Mouse (Mus musculus): ENCODE results near the gene Glra1. TPM values are rescaled to one million over a fixed set of nuclear protein-coding genes. Genes with fewer than 3 reads are reported as not detected.
"Not testable (repeated sequence)": the region's sequence is repeated elsewhere in the genome, so short reads cannot be mapped to it uniquely, and the experiment has no call there.

Gene Glra1
- 0.34 TPM in 2 replicates for polyA plus RNA-seq (2015; fragmentation: Nextera tagmentation; extraction: Ambion mirVana)

DNA sequence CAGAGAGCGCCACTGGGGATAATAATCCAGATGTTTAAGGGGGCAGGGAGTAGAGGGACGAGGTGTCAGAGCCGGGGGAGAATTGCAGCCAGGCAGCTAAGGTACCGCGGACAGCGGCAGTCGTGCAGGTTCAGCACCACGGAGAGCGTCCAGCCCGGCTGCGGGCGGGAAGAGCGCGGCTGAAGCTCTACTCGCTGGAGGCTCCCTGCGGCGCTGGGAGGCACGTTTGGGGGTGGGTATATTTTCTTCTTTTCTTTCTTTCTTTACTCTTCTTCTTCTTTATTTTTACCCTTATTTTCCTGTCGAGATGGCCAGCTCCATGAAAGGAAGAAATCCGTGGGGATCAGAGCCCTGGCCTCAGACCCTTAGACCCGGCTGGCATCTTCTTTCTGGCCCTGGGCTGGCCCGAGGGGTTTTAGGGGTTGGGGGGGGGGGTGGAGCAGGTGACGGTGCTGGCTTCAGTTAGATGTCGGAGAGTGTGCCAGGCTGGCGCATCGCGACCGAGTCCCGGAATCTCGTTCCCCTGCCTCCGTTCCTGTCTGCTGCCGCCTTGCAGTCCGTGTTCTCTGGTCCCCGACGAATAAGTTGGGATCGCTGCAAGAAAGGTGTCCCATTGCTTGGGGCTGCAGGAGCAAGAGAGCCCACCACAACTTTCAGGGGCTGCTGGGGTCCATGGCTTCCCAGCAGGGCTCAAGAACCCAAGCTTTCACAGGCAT is at the start of gene Glra1:
Glra1 (minus strand) TSS at position 391 of the 716 bp plus-strand sequence.
- peaks cover 15% of the 10 kb centered on the region; the same call in 1 of the 2 replicates for H3K4me1 ChIP-seq
- peak within 1 kb of the TSS; percentile 84 for H3K4me2 ChIP-seq
- peak within 1 kb of the TSS; percentile 44 for H3K9ac ChIP-seq
- H3K9me3 ChIP-seq: no peaks in the 10 kb centered on the region
- under 1% methylated on average over 36 of the region's 36 CpGs for WGBS
- H3K36me3 ChIP-seq (replicated peaks): no peaks in the 10 kb centered on the region
- H3K27ac ChIP-seq: no peak within 1 kb of the TSS
- peak within 1 kb of the TSS; percentile 54 for H3K4me3 ChIP-seq
- peaks cover 24% of the 10 kb centered on the region for H3K27me3 ChIP-seq (replicated peaks)
- ATAC-seq (replicated peaks): peak; percentile 83

DNA sequence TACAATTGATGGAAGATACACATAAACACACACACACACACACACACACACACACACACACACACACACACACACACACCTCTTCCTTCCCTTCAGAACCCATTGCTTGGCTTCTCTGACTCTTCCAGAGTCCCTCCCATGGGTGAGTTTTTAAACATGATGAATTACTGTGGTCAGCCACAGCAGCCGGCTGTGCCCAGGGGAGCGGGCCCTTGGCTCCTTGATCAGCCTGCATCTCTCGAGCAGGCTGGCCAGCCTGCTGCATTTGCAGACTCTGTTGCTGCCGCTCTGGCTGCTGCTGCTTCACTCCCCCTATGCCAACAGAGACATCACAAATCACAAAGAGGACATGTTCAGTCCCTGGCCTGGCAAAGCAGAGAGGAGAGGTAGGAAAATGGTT is 29.0 kb upstream of the Glra1 start:
- WGBS: 53% methylated on average over 4 of the region's 4 CpGs
- ATAC-seq (replicated peaks): no peak
- Histone ChIP-seq H3K36me3 (replicated peaks) (no peaks in the 10 kb centered on the region), H3K4me3 (no peak overlapping the region), H3K4me2 (no peak overlapping the region), H3K9me3 (no peaks in the 10 kb centered on the region), H3K9ac (no peak overlapping the region), H3K27me3 (replicated peaks) (no peaks in the 10 kb centered on the region), H3K4me1 (no peaks in the 10 kb centered on the region), H3K27ac (no peak overlapping the region)

DNA sequence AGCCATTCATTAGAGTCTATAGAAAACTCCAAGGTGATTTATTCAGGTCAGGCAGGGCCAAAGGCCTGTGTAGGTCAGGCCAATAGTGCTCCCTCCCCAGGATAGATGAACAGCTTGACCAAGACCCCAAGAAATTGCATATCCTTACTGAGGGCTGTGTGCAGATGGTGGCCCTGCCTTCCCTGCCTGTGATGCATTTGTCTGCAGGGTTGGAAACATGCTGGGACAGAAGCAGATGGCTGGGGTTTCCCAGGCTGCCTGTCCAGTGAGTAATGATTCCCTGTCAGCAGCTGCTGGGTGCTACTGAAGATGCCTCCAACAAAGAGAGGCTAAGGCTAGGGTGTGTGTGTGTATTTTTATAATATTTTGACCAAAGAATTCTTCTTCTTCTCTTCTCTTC is 25.9 kb upstream of the Glra1 start:
- Histone ChIP-seq H3K4me2 (no peak overlapping the region), H3K27ac (no peak overlapping the region), H3K4me1 (no peaks in the 10 kb centered on the region), H3K4me3 (no peak overlapping the region), H3K27me3 (replicated peaks) (no peaks in the 10 kb centered on the region), H3K9ac (no peak overlapping the region), H3K36me3 (replicated peaks) (no peaks in the 10 kb centered on the region), H3K9me3 (no peaks in the 10 kb centered on the region)
- ATAC-seq (replicated peaks): no peak

DNA sequence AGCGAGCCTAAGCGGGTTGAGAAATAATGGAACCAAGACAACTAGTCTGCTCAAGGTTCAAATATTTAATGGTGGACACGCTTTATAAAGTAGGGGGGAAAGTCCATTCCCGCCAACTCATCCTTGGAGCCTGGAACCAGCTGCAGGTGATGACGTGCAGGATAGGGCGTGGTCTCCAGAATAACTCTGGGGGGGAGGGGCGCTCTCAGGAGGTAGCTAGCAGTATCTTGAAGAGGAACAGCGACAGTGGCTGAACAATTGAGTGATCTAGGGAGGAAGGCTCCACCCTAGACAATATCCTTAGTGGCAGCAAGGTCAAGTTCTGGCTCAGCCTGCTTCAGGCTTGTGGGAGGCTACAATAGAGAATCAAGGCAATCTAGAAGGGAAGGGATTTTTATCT is 6.6 kb upstream of the Glra1 start:
- 75% methylated on average over 8 of the region's 8 CpGs for WGBS
- not testable (repeated sequence) for H3K27me3 ChIP-seq (replicated peaks); H3K9ac ChIP-seq; ATAC-seq (replicated peaks); H3K4me2 ChIP-seq; H3K4me1 ChIP-seq; H3K36me3 ChIP-seq (replicated peaks); H3K9me3 ChIP-seq; H3K27ac ChIP-seq; H3K4me3 ChIP-seq

DNA sequence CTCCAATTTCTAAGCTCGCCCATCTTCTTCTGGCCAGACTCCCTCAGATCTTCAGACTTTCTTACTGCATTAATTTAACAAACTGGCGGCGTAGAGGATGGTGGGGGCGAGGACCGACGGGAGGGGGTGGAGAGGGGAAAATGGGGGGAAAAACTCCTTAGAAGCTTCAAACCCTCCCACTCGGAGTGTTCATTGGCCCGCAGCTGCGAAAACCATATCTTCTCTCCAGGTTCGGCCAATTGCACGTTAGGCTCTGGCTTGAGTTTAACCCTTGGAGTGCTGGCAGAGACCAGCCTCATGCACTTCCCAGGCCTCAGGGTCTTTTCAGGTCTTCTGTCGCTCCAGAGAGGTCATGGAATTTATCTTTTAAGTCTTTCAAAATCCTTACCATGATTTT is 524 bp upstream of the Glra1 start:
- peak overlapping the region; percentile 54 for H3K4me3 ChIP-seq
- no peak overlapping the region for H3K27ac ChIP-seq
- H3K9ac ChIP-seq: peak overlapping the region; percentile 44; the same call in 1 of the 2 replicates
- 0 out of 2 replicates have a peak, but pooled peaks have one; percentile 65 for ATAC-seq (replicated peaks)
- H3K27me3 ChIP-seq (replicated peaks): peaks cover 20% of the 10 kb centered on the region
- H3K4me1 ChIP-seq: peaks cover 15% of the 10 kb centered on the region; the same call in 1 of the 2 replicates
- no peaks in the 10 kb centered on the region for H3K36me3 ChIP-seq (replicated peaks)
- under 1% methylated on average over 12 of the region's 12 CpGs for WGBS
- H3K9me3 ChIP-seq: no peaks in the 10 kb centered on the region
- peak overlapping the region; percentile 84 for H3K4me2 ChIP-seq

DNA sequence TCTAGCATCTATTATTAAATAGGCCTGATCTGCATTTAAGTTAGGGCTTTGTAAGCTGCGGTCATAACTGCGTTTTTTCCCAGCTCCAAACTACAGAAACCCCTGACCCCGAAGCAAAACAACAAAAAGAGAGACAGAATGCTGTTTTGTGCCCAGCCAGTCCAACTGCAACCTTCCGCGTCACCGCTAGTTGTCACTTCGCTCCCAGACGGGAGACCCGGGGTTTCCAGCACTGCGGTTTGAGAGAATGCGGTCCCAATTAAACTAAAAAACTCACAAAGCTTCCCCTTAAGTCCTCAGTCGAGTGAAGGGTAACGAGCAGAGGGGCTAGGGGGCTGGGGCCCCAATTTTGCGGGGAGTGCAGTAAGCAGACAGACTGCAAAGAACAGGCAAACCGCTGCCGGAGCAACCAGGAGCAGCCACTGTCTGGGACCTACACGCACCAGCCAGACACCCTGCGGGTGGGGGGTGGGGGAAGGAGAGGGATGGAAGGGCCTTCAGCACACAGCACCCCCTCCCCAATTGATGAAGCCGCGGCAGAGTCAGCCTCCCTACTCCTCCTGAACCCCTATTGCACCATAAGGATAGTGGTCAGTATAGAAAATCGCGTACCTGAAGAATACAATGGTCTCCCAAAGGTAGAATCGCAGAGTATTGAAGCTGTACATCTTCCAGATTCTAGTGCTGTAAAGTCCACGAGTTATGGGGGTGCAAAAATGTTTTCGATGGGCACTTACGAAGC is 761 bp downstream of the Glra1 start:
- no peak overlapping the region for H3K27ac ChIP-seq
- H3K4me2 ChIP-seq: peak overlapping the region; percentile 84
- H3K4me1 ChIP-seq: peaks cover 15% of the 10 kb centered on the region; the same call in 1 of the 2 replicates
- peak overlapping the region; percentile 44 for H3K9ac ChIP-seq
- H3K36me3 ChIP-seq (replicated peaks): no peaks in the 10 kb centered on the region
- 3% methylated on average over 25 of the region's 26 CpGs for WGBS
- peaks cover 24% of the 10 kb centered on the region for H3K27me3 ChIP-seq (replicated peaks)
- H3K4me3 ChIP-seq: peak overlapping the region; percentile 54
- peak; percentile 81 for ATAC-seq (replicated peaks)
- H3K9me3 ChIP-seq: no peaks in the 10 kb centered on the region

DNA sequence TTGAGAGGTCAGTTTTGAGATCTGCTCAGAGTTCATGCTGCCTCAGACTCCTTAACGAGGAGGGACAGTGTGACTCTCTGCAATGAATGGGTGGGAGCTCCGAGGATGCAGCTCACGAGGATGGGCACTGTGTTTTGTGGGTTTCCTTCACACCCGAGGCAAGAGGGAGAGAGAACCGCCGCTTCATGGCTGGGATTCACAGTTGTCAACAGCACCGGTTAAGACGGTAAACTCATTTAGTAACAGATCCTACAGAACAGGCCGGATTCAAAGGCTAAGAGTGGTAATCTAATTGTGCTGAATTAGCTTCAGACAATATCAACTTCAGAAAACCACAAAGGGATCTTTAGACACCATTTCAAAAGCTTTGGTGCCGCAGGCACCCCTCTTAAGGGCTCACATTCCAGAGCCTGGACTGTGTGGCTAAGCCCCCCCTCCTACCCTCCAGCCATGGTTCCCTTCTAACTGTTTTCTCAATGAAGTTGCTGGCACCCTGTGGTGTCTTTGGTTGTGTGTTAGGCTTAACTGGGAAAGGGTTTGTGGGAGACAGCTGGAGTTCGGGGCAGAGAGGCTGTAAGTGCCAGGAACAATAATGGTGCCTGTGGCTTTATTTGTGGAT is 6.4 kb downstream of the Glra1 start:
- WGBS: 2% methylated on average over 11 of the region's 11 CpGs
- no peak overlapping the region for H3K9ac ChIP-seq
- no peaks in the 10 kb centered on the region for H3K36me3 ChIP-seq (replicated peaks)
- H3K9me3 ChIP-seq: no peaks in the 10 kb centered on the region
- no peak for ATAC-seq (replicated peaks)
- H3K4me2 ChIP-seq: no peak overlapping the region
- no peak overlapping the region for H3K4me3 ChIP-seq
- H3K27me3 ChIP-seq (replicated peaks): peaks cover 38% of the 10 kb centered on the region
- H3K4me1 ChIP-seq: no peaks in the 10 kb centered on the region; the same call in 1 of the 2 replicates
- no peak overlapping the region for H3K27ac ChIP-seq

DNA sequence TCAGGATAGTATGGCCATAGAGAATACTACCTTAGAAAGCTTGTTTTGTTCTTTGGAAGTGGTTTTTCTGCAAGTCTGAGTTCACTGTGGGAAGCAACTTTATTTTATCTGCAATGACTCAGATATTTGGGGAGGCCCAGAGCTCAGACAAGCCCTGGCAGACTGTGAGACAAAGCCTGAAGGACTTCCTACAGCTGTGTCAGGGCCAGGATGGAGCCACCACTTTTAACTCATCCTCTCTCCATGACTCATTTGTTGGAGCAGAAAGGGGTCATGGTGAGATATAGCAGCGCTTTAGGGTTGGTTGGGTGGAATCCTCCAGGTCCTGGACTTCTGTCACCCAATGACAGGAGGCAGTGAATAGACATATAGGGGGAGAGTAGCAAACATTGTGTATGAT is 12.3 kb downstream of the Glra1 start:
- 79% methylated on average over 1 of the region's 1 CpGs for WGBS
- Histone ChIP-seq H3K4me1 (no peaks in the 10 kb centered on the region), H3K27me3 (replicated peaks) (peaks cover 20% of the 10 kb centered on the region), H3K9ac (no peak overlapping the region), H3K9me3 (no peaks in the 10 kb centered on the region), H3K4me3 (no peak overlapping the region), H3K27ac (no peak overlapping the region), H3K36me3 (replicated peaks) (no peaks in the 10 kb centered on the region), H3K4me2 (no peak overlapping the region)
- ATAC-seq (replicated peaks): no peak

DNA sequence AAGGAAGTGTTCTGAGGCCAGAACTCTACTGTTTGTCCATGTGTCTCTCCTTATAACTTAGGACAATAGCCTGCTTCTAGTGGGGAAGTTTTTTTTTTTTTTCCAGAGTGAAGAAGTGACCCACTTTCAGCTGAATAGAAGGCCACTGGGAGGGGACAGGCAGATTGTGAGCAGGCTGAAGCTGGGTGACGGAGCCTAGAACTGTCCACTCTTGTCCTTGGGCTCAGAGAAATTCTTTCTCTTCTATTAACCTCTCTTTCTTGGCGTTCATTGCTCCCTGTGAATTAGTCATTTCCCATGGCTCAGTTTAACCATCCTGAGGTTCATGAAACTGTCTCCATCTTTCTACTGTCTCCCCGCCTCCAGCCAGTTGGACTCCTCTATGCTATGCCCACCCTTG is 13.6 kb downstream of the Glra1 start:
- 84% methylated on average over 3 of the region's 3 CpGs for WGBS
- Histone ChIP-seq H3K4me3 (no peak overlapping the region), H3K9me3 (no peaks in the 10 kb centered on the region), H3K36me3 (replicated peaks) (no peaks in the 10 kb centered on the region), H3K27me3 (replicated peaks) (peaks cover 9% of the 10 kb centered on the region), H3K9ac (no peak overlapping the region), H3K4me1 (no peaks in the 10 kb centered on the region), H3K4me2 (no peak overlapping the region), H3K27ac (no peak overlapping the region)
- ATAC-seq (replicated peaks): no peak

DNA sequence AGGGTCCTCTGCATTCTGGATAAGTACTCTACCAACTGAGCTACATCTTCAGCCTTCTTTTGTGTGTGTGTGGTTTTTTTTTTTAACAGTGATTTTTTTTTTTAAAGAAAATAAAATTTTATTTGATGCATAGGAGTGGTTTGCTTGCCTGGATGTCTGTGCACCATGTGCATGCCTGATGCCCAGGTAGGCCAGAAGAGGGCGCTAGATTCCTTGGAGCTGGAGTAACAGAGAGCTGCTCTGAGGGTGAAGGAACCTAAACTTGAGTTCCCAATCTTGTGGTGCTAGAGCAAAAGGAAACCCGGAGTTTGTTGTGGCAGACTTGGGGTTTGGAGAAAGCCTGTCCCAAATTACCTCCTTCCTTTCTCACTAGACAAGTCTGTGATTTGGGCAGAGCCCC is 16.8 kb downstream of the Glra1 start:
- Histone ChIP-seq H3K36me3 (replicated peaks) (no peaks in the 10 kb centered on the region), H3K4me2 (no peak overlapping the region), H3K27me3 (replicated peaks) (no peaks in the 10 kb centered on the region), H3K4me3 (no peak overlapping the region), H3K9ac (no peak overlapping the region), H3K9me3 (no peaks in the 10 kb centered on the region), H3K27ac (no peak overlapping the region), H3K4me1 (no peaks in the 10 kb centered on the region)
- 55% methylated on average over 2 of the region's 2 CpGs for WGBS
- ATAC-seq (replicated peaks): no peak

DNA sequence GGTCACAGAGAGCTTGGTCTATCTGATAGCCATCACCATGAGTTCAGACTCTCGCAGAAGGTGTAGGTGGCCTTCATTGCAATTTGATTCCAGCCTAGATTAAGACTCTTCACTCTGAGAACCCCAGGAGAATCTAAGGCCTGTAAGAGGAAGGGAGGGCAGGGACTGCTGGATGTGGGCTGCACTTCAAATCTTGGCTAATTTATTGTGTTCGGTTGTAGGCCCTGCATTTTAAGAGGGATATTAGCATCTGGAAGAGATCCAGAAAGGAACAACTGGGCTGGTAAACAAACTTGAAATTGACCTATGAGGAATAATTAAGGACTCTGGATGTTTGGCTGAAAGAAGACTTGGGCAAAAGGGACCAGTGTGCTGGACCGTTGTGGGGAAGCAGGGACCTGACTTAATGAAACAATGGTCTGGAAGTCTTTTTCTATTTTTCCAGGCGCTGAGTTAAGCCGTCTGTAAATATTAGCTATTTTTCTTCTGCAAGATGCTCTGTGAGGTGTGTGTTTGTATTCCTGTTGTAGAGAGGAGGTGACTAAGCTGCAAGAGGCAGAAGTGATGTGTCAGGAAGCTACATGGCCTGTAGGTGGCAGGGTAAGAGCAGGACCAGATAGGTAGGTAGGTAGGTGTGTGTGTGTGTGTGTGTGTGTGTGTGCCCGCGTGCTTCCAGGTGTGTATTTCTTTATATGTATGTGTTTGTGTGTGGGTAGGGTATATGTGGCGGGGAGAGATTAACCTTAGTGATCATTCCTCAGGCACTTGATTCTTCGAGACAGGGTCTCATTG is 18.4 kb downstream of the Glra1 start:
- H3K36me3 ChIP-seq (replicated peaks): no peaks in the 10 kb centered on the region
- no peak overlapping the region for H3K4me3 ChIP-seq
- 77% methylated on average over 9 of the region's 9 CpGs for WGBS
- no peak for ATAC-seq (replicated peaks)
- H3K27me3 ChIP-seq (replicated peaks): no peaks in the 10 kb centered on the region
- no peaks in the 10 kb centered on the region for H3K4me1 ChIP-seq
- no peak overlapping the region for H3K27ac ChIP-seq
- H3K9me3 ChIP-seq: no peaks in the 10 kb centered on the region
- no peak overlapping the region for H3K9ac ChIP-seq
- H3K4me2 ChIP-seq: no peak overlapping the region

DNA sequence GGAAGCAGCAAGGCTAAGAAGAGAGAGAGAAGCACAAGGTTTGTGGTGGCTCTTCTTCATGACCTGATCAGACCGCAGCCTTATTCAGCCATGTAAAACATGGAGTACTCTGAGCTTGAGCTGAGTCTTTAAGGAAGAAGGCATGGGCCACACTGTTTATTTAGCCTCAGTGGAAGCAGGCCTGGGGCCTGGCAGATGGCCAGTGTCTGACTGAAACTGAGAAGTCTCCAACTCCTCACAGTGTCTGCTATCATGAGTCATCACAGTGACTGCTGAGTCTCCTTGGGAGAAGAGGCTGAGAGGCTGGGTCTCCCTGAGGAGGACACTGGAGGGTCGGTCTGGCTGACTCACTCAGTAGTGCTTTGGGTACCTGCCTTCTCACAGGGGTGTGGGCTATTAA is 33.6 kb downstream of the Glra1 start:
- WGBS: 94% methylated on average over 2 of the region's 2 CpGs
- no peak overlapping the region for H3K9ac ChIP-seq
- H3K4me3 ChIP-seq: no peak overlapping the region

More for the DNA sequence above, 33.6 kb downstream of the Glra1 start:
- ATAC-seq (replicated peaks): no peak
- H3K9me3 ChIP-seq: no peaks in the 10 kb centered on the region
- H3K36me3 ChIP-seq (replicated peaks): no peaks in the 10 kb centered on the region
- H3K27ac ChIP-seq: no peak overlapping the region
- H3K4me1 ChIP-seq: no peaks in the 10 kb centered on the region
- no peak overlapping the region for H3K4me2 ChIP-seq
- no peaks in the 10 kb centered on the region for H3K27me3 ChIP-seq (replicated peaks)

Data from midbrain, embryonic 15.5 days (tissue).